Mouse (Mus musculus): ENCODE results near the gene Psmd13. TPM values are rescaled to one million over a fixed set of nuclear protein-coding genes. Genes with fewer than 3 reads are reported as not detected.

Gene Psmd13
- 100 to 1,000 TPM in 2 of 3 experiments, 10 to 100 TPM in 1; 98.5 to 206 (median 105) TPM for polyA plus RNA-seq (2017; shearing (Covaris generic))

DNA sequence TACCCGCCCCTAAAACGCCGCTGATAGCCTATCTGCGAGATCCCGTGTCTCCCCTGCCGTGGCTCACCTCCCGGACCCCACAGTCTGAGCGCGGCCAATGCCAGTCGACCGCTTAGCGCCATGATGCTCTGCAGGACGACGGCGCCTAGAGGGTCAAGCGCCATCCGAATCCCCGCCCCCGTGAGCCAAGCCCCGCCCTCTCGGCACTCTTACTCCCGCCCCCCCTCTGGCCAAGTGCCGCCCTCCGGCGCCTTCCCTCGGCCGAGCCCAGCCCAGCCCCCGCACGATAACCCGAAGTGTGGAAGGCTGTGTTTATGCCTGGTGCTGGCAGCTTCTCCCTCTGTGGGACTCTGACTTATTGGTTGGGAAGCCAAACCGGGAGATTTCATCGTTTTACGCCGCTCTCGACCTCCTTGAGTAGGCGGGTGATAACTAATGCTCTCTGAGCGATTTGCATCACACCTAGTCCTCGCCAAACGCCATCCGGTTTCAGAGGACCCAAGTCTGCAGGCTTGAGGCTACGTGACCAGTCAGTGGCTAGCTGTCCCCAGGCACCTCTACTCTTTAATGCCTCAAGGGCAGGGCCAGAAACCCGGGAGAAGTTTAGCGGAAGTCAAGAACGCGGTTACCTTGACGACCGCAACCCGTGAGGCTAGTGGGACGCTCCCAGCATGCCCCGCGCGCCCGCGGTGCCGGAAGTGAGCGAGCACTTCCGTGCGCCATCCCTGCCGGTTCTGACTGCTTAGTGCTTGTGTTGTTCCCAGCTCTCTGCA lies at the start of gene Psmd13, which contains the start of gene Sirt3:
TSS of gene Psmd13 (plus strand) at position 273 of the 773 bp plus-strand sequence.
TSS of gene Sirt3 (minus strand) at position 614 of the 773 bp plus-strand sequence.
- peak; percentile 96 for ATAC-seq

DNA sequence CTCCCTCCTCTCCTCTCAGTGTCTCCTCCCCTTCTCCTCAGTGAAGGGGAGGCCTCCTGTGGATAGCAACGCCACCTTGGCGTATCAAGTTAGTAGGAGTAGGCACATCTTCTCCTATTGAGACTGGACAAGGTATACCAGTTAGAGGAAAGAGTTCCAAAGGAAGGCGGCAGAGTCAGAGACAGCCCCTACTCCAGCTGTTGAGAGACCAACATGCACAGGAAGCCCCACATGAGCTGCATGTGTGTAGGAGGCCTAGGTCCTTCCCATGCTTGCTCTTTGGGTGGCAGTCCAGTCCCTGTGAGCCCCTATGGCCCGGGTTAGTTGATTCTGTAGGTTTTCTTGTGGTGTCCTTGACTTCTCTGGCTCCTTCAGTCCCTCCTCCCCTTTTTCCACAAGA lies 48.4 kb upstream of the Psmd13 start:
- ATAC-seq = no peak

DNA sequence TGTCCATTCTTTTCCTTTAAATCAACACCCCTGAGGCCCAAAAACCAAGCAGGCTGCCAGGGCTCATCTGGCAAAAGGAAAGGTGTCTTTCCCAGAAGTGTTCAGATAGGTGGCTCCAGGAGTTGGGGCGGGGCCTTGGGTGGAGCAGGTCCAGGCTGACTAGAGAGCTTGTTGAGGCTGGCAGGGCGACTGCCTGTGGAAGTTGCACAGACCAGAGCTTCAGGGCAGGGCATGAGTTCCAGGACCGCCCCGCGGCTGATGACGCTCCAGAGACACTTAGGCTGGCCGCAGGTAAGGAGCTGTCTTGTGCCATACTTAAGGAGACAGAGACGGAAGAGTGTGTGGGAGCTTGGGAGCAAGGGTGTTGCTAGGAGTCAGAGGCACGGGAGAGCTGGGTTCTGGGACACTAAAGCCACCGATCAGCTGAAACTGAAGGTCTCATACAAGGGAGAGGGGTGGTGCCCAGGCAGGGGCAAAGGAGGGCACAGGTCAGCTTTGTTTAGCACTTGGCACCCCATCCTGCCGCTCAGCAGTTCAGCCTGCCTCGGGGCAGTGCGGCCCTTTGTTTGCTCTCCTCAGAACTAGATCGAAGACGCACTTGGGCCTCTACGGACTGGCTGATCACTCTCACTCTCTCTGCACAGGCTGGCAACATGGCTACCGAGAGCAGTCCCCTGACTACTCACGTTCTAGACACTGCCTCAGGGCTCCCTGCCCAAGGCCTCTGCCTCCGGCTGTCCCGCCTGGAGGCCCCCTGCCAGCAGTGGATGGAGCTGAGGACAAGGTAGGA lies 46.6 kb upstream of the Psmd13 start, which contains the start of gene Urah:
TSS of gene Urah (plus strand) at position 51 of the 790 bp plus-strand sequence.
- ATAC-seq = no peak

DNA sequence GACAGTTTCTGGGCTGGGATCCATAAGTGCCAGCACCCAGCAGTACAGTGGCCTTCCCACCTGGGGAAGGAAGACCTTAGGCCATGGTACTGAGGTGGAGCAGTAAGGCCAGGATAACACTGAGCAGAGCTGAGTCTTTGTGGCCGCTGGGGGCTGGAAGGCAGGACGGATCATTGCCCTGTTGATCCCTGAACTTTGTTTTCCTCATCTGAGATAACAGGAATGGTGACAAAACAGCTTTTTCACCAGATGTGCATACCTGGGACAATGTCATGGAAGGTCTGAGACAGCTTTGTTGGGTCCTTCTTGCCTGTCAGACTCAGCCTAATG lies 46.0 kb upstream of the Psmd13 start:
- ATAC-seq = no peak

DNA sequence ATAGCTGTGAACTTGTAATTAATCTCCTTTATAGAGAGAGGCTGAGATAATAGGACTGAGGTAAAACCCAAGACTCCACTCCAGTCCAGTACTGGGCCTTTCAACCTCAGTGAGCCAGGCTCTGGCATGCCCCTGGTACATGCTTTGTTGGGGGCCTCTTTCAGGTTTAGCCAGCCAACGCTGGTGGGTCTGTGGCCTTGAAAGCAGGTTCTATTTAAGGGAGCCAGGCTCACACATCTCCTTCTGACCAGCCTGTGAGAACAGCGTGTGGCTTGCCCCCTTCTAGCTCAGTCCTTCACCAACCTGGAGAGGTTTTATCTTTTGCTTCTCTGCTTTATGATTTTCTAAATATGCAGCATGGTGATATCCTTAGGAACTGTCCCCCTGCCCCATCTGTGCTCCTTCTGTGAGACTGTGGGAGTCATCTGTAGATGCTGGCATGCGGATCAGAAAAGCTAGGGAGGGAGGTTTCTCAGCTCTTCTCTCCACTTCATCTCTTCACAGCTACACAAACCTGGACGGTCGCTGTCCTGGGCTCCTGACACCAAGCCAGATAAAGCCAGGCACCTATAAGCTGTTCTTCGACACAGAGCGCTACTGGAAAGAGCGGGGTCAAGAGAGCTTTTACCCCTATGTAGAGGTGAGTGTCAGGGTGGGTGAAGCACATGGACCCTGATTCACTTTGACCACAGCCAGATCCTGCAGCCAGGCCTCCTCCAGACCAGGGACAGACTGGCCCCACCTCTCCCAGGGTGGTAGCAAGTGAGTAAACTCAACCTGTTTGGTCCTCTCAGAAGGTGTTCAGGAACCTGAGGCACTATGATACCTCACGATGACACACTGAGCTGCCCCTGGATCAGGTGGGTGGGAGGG lies 45.3 kb upstream of the Psmd13 start:
- ATAC-seq = no peak

DNA sequence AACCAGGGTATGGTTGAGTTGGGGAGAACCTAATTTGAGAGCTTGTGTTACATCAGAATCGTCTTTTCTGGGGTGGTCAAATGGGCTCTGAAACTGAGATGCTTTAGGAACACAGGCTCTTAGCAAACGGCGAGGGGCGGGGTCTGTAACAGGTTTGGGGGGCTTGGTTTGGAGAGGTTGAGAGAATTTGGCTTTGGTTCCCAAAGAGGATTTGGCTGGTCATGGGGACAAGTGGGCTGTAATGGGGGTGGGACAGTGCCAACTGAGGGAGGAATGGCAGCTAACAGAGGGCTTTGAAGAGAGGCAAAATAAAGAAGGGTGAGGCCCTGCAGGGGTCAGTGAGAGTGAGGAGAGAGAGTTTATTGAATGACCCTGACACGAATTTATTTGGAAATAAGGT lies 42.2 kb upstream of the Psmd13 start:
- ATAC-seq = no peak

DNA sequence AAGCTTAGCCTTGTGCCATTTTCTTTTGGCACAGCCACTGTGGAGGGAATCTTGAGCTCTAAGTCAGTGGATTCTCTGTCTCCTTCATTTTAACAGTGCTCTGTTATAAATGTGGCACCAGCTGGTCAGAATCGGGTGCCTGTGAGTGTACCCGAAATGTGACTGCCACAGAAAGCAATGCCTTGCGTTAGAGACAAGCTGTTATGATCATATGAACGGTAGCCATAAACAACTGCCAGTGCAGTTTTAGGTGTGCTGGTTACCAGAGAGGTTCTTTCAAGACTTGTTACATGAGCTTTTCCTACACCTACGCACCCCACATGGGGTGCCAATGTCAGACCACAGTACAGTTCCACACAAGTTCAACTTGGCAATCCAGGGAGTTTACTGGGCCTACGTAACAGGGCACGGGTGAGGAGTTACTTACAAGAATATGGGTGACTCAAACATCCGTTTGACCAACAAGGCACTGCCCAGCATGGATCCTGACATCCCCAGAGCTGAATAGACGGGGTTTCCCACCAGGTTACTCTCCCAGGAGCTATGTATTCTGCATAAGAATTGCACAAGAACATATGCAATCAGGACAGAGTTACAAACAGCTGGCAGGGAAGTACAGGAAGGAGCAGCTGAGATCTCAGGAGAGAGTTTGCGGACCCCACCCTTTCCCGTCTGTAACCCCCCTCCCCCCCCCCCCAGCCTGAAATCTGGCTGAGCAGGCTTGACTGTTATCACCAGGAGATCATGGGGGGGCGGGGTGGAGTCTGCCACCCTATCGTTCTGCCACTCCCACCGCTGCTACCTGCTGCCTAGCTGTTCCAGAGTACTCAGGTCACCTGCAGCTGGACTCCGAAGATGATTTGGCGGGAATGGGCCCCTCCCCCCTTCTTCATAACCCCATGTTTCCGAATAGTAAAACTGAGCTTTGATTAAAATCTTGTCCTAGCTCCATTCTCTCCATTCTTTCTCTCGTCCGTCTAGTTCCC lies 40.7 kb upstream of the Psmd13 start:
- ATAC-seq = no peak

DNA sequence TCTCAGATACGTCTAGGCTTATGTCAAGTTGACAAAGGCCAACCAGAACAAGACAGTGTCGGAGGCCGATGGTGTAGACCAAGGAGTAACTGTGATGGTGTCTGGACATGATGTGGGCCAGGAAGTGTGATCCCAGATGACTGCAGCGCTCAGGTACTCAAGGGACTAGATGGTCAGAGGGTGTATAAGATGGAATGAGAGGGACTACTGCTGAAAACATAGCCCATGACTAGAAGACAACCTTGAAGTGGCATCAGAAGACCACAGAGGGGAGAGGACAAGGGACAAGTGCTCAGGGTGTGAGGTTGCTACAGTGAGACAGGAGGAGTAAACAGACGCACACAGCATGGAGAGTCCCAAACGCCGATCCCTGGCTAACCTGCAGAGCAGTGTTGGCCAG lies 38.0 kb upstream of the Psmd13 start:
- ATAC-seq = no peak

DNA sequence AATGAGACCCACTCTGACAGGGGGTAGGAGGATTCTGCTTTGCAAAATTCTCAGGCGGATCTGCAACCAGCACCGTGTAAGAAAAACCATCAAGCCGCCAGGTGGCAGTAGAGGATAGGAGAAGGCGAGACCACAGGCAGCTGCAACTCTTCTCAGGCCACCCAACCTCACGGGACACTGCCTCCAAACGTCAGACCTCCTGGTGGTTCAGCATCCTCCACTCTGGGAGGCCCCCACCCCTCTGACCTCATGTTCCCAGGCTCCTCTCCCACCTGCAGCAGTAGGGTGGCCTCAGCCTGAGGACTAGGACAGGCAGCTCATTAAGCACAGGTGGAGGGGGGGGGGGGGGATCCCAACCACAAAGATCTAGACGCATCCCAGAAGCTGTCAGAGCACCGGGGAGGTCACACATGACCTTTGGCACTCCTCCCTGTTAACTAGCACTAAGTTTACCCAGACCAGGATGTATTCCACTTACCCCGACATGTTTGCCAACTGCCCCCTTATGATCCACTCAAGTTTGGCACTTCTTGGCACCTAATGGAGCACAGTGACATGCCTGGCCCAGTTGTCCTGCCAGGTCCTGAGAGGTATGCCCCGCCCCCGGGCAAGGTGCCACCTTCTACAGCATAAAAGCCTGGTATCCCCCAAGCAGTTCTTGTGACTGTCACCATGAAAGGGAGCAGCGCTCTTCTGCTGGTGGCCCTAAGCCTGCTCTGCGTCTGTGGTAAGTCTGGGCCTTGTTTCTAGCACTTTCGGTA lies 36.7 kb upstream of the Psmd13 start, which contains the start of gene Scgb1c1:
TSS of gene Scgb1c1 (plus strand) at position 643 of the 761 bp plus-strand sequence.
- peak; percentile 87 for ATAC-seq

DNA sequence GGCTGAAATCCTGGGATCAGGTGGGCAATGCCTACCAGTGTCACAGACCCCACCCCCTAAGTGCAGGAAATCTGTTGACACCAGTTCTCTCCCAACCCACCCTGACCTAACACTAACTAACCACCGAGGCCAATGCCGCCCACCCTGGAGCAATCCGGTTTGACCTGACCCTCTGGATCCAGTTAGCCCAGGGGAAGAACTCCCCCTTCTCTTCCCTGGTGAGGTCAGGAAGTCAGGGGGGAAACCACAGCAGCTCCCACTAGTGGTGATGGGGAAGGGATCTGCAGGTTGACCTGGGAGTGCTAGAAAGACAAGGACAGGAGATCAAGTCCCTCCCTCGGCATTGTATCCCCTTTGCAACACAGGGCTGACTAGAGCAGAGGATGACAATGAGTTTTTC lies 36.1 kb upstream of the Psmd13 start:
- ATAC-seq = no peak

DNA sequence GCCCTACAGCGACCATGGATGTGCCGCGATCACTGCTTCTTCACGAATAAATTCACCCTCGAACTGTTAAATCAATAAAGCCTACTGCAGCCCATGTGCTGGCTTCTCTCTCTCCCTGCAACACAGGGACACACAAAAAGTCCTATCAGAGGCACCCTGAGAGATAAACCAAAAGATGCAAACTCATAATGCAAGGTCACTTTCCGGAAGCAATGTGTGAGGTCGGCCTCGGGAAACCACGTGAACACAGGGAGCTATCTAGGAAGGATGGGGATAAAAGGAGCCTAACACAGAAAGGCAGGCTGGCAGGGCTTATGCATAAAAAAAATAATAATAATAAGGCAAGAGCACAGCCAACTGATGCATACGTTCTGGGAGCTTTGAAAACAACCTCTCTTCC lies 35.1 kb upstream of the Psmd13 start:
- no peak for ATAC-seq

DNA sequence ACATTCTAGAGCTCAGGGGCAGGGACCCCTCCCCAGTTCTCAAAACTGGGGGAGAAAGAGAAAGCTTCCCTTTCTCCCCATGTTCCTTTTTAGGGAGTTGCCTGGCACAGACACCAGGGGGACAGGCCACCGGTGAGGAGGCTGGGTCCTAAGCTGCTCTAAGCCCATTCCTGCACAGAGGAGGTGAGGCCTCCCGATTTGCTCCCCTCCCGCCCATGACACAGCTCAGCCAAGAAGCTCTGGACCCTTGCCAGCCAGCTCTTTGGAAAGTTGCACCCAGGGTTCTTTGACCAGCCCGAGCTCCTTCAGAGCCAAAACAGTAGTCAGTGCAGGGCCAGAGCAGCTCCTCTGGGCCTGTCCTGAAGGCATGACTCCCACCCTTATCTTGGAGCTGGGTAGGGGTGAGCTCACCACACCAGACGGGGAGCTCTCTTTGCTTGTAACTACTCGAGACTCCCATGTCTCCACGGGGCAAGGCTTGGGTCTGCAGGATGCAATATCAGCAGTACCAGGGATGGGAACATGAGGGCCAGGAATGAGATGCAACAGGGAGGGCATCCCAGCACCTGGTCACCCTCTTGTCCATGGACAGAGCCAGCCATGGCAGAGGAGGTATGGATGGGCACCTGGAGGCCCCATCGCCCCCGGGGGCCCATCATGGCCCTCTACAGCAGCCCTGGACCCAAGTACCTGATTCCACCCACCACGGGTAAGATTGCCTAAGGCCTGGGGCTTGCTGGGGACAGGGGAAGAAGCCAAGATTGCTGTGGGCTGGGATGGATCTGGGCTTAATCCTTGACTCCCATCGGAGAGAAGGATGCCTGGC lies 33.8 kb upstream of the Psmd13 start, which contains the start of gene Odf3:
TSS of gene Odf3 (plus strand) at position 51 of the 826 bp plus-strand sequence.
- no peak for ATAC-seq

DNA sequence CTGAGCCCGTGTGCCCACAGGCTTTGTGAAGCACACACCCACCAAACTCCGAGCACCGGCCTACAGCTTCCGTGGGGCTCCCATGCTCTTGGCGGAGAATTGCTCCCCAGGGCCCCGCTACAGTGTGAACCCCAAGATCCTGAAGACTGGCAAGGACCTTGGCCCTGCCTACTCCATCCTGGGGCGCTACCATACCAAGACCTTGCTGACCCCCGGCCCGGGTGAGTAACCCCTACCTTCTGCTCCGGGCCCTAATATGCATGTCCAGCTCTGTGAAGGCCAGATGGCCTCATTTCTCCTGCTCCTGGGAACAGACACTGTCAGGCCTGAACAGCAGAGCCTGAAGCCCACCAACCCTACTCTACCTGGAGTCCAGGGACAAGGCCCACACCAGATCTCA lies 33.2 kb upstream of the Psmd13 start:
- no peak for ATAC-seq

DNA sequence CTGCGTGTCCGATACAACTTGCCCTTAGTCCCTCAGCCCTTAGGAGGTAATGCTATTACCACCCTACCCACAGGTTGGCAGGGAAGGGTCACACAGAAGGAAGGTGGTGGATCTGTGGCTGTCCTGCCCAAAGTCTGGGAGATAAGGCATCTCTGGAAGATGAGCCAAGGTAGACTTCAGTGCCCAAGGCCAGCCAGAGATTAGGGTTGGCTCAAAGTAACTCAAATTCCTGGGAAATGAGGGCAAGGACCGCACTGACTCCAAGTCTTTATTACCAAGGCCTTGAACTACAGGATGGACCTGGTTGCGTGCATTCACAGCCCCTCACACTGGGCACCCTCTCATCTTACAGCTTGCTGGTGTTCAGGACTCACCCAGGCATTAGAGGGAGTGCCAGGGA lies 29.9 kb upstream of the Psmd13 start:
- no peak for ATAC-seq

DNA sequence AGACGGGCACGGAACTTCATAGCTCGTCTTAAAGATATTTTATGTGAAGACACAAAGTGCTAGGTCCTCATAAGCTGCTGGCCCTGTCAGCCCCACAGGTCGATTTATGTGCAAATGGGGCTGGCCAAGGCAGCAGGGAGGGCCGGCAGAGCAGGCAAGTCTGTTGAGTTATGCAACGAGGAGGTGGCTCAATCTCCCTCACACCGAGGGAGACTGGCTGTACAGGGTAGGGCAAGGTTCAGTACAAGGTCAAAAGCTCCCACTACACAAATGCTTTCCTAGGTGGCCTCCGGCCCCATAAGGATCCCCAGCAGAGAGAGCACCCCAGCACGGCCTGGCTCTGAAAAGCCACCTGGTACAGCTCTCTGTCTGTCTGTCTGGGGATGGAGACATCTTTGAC lies 28.4 kb upstream of the Psmd13 start:
- ATAC-seq = no peak

DNA sequence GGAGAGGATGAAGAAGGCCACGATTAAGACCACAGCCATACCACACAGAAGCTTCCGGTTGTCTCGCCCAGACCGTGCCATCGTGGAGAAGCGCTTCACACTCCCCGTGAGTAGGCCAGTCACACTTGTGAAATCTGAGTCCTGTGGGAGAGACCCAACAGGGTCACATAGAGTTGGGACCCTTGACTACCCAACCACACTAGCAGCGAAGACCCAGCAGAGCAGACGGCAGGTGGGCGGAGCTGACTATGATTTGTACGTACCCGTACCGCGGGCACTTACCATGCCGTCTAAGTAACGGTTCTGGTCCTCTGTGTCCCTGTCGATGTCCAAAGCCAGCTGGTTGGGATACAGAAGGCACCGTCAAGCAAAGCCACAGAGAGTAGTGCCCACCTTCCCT lies 27.3 kb upstream of the Psmd13 start:
- no peak for ATAC-seq

DNA sequence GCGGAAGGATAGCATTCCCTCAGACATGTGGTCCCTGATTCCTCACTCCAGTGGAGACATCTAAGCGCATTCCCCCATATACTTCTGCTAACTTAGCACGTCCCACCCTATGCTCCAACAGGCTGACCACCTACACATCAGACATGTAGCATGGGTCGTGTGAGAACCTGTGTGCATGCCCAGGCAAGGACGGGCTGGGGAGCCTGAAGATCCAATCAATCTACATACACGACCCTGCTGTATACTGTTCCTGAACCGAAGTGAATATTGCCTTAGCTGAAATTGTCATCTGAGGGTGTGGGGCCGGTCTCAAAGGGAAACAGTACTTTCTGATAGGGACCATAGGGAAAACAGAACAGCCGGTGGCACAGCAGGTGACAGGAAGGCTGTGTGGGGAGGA lies 26.6 kb upstream of the Psmd13 start:
- no peak for ATAC-seq

DNA sequence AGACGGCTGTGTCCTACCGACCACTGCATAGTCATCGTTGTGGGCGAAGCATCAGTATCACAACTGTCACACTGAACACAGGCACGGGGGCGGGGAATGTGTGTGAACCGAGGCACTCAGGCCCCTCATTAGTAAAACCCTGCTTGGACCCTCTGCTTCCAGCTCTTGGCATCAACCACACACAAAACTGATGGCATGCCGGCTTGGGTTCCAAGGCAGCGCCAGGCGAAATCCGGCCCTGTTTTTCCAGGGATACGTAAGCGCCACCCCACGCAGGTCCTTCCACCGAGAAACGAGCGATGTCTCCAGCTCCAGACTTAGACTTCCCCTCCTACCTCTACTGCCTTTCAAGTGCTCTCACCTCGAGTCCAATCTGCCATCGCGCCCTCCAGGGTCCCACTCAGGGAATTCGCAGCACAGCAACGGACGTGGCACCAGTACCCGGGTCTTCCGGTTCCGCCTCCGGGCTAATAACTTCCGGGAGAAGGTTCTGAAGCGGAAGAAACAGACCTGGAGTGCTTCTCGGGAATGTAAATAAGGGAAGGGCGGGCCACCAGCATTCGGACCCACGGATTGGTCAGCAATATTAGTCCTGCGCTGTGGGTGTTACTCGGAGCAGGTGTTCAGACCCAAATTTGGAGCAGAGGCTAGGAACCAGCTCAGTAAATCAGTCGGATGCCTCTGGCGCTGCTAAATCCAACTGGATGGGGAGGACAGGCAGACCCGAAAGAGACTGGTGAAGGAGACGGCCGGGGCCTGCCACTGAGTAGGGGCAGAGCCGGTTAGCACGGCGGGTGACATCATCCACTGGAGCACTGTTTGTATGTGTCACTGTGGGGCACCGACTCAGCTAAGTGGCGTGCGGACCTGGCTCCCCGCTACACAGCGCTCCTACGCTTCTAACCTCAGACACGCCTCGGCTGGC lies 25.6 kb upstream of the Psmd13 start, which contains the start of gene Gm45785:
TSS of gene Gm45785 (minus strand) at position 472 of the 925 bp plus-strand sequence.
- peak; percentile 71 for ATAC-seq
